Mouse (Mus musculus) intestine, embryonic 15.5 days (tissue): ENCODE data around the gene Atf7. TPM values are rescaled to one million over a fixed set of nuclear protein-coding genes. Genes with fewer than 3 reads are reported as not detected.
"Not testable (repeated sequence)": the region's sequence is repeated elsewhere in the genome, so short reads cannot be mapped to it uniquely, and the experiment has no call there.

Experiments used
- ATAC-seq: fragments of 200-750 bp; cut with Nextera tagmentation; 2 replicates; pipeline ENCODE4 v1.8.0; 2017; ENCODE audit warnings: moderate TSS enrichment, moderate library complexity
- H3K27ac ChIP-seq: fragments of 300-500 bp; sonication (generic); 2 replicates; pipeline ENCODE4 v1.5.1; 2015; ENCODE audit warnings: mild to moderate bottlenecking, inconsistent platforms
- H3K27me3 ChIP-seq: fragments of 300-500 bp; sonication (generic); replicated peaks from 2 replicates; pipeline ENCODE4 v1.6.1; 2015; ENCODE audit warnings: inconsistent platforms
- H3K36me3 ChIP-seq: fragments of 300-500 bp; sonication (generic); 2 replicates; pipeline ENCODE4 v1.6.1; 2015; ENCODE audit warnings: inconsistent platforms
- H3K4me1 ChIP-seq: fragments of 300-500 bp; sonication (generic); replicated peaks from 2 replicates; pipeline ENCODE4 v1.6.1; 2015; ENCODE audit warnings: inconsistent platforms
- H3K4me2 ChIP-seq: fragments of 300-500 bp; sonication (generic); replicated peaks from 2 replicates; pipeline ENCODE4 v1.6.1; 2015; ENCODE audit warnings: mild to moderate bottlenecking, inconsistent platforms
- H3K4me3 ChIP-seq: fragments of 300-500 bp; sonication (generic); replicated peaks from 2 replicates; pipeline ENCODE4 v1.5.1; 2015; ENCODE audit warnings: inconsistent platforms
- H3K9ac ChIP-seq: fragments of 300-500 bp; sonication (generic); 2 replicates; pipeline ENCODE4 v1.6.1; 2015; ENCODE audit warnings: inconsistent platforms
- H3K9me3 ChIP-seq: fragments of 300-500 bp; sonication (generic); 2 replicates; pipeline ENCODE4 v1.6.1; 2016; ENCODE audit warnings: inconsistent platforms
- WGBS: fragments of 180-500 bp; shearing (Covaris S2); methylation state at CpG from one replicate; pipeline ENCODE4 v1.1.7; 2015; 5-methylcytosine and 5-hydroxymethylcytosine counted together
- polyA plus RNA-seq: library from polyadenylated mRNA; unstranded; fragments of >200 nt; fragmentation: Nextera tagmentation; extraction: Ambion mirVana; gene quantifications from 2 replicates; pipeline ENCODE4 v1.2.1, GENCODE M21; 2015

Atf7 gene
- polyA plus RNA-seq, 1 experiment from 2014 or later, result 25.9 TPM

- Histone ChIP-seq H3K4me3 (no peak overlapping the region), H3K9me3 (no peaks in the 10 kb centered on the region), H3K4me2 (0 out of 2 replicates have a peak overlapping the region, but pooled peaks have one; percentile 2), H3K27ac (peak overlapping the region; percentile 93), H3K36me3 (no peaks in the 10 kb centered on the region), H3K27me3 (no peaks in the 10 kb centered on the region), H3K4me1 (peaks cover 23% of the 10 kb centered on the region), H3K9ac (no peak overlapping the region)
- 2% methylated on average over 4 of the region's 4 CpGs for WGBS
- ATAC-seq, result peak; percentile 87
Observed at GRCm38 (mm10) chr15:102656658-102657057, 31.4 kb upstream of the Atf7 start.

DNA sequence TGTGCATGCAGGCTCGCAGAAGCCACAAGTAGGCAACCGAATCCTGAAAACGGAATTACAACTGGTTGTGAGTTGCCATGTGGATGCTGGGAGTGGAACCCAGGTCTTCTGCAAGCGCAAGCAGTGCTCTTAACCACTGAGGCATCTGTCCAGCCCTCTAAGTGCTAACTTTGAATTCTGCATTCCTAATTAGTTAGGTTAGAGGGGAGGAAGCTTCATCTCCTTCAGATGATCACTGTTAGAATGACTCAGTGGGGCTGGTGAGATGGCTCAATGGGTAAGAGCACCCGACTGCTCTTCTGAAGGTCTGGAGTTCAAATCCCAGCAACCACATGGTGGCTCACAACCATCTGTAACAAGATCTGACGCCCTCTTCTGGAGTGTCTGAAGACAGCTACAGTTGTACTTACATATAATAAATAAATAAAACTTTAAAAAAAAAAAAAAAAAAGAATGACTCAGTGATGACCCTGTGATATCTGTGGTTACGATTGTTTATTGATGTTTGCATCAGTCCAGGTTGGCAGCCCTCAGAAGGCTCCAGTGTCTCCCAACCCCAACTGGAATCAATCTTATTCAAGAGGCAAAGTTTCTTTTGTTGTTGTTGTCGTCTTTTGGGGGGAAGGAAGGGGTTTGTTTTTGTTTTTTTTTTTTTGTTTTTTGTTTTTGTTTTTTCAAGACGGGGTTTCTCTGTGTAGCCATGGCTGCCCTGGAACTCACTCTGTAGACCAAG lies 26.8 kb upstream of the Atf7 start:
- H3K9me3 ChIP-seq, H3K4me2 ChIP-seq, H3K9ac ChIP-seq, ATAC-seq, H3K4me3 ChIP-seq, H3K27me3 ChIP-seq, H3K36me3 ChIP-seq, H3K27ac ChIP-seq: not testable (repeated sequence)
- H3K4me1 ChIP-seq, result peaks cover 11% of the 10 kb centered on the region
- 84% methylated on average over 9 of the region's 9 CpGs for WGBS

DNA sequence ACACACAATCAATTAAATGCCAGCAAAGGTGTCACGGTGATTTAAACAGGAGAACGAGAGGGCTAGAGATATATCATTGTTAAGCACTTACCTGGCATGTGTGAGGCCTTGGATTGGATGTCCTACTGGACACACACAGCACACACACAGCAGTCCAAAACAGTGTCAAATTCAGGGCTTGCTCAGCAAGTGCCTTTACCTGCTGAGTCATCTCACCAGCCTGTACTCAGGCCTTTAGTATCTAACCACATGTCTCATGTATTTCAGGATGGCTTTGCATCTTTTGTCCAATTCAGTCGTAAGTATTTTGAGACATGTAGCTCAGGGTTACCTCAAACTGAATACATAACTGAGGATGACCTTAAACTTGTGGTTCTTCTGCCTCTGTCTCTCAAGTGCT lies 25.8 kb upstream of the Atf7 start:
- no peaks in the 10 kb centered on the region for H3K9me3 ChIP-seq
- 84% methylated on average over 3 of the region's 3 CpGs for WGBS
- H3K9ac ChIP-seq, result no peak overlapping the region
- no peak for ATAC-seq
- no peak overlapping the region for H3K4me2 ChIP-seq
- peaks cover 3% of the 10 kb centered on the region; the same call in 1 of the 2 replicates for H3K4me1 ChIP-seq
- no peaks in the 10 kb centered on the region for H3K36me3 ChIP-seq
- no peak overlapping the region for H3K27ac ChIP-seq
- no peaks in the 10 kb centered on the region for H3K27me3 ChIP-seq
- H3K4me3 ChIP-seq, result no peak overlapping the region

DNA sequence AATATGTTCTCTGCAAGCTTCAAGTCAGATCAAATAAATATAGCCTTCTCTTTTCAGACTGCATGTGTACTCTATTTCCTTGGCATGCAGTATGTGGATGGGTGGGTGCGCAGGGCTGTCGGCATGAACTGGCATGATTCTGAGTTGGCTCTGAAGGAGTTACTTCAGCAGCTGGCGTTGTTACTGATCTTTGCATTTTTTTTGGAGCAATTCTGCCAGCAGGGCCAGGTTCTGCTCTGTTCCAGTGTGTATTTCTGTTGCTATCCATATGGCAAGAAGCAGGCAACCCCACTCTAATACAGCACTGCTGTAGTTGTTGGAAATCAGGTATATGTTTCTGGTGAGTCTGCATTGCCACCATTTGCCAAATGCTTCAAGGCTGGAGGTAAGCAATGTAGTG lies 10.6 kb upstream of the Atf7 start:
- H3K9me3 ChIP-seq, result no peaks in the 10 kb centered on the region
- WGBS, result 71% methylated on average over 3 of the region's 3 CpGs
- H3K27ac ChIP-seq, result no peak overlapping the region
- H3K4me2 ChIP-seq, result no peak overlapping the region
- H3K4me1 ChIP-seq, result no peaks in the 10 kb centered on the region
- no peak for ATAC-seq
- no peak overlapping the region for H3K9ac ChIP-seq
- H3K4me3 ChIP-seq, result no peak overlapping the region
- H3K36me3 ChIP-seq, result no peaks in the 10 kb centered on the region
- H3K27me3 ChIP-seq, result no peaks in the 10 kb centered on the region

DNA sequence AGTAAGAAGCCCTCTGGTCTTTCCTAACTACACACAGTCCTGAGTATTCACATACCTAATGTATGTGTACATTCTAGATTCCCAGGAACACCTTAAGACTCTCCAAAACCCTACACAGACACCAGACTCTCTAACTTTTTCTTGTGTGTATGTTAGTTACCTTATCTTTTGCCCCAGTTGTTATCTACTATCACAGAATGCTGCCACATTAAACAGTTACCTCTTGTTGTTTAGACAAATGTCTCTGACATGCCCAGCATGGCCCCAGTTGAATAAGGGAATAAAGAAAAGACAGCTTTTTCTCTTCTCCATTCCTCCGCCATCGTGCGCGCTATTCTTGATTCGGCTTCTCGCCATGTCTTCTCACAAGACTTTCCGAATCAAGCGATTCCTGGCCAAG lies 9.4 kb upstream of the Atf7 start:
- Histone ChIP-seq H3K9ac (no peak overlapping the region), H3K27ac (no peak overlapping the region), H3K36me3 (no peaks in the 10 kb centered on the region), H3K4me3 (no peak overlapping the region), H3K9me3 (no peaks in the 10 kb centered on the region), H3K27me3 (no peaks in the 10 kb centered on the region), H3K4me1 (no peaks in the 10 kb centered on the region), H3K4me2 (no peak overlapping the region)
- ATAC-seq, result no peak
- WGBS, result 93% methylated on average over 8 of the region's 8 CpGs

DNA sequence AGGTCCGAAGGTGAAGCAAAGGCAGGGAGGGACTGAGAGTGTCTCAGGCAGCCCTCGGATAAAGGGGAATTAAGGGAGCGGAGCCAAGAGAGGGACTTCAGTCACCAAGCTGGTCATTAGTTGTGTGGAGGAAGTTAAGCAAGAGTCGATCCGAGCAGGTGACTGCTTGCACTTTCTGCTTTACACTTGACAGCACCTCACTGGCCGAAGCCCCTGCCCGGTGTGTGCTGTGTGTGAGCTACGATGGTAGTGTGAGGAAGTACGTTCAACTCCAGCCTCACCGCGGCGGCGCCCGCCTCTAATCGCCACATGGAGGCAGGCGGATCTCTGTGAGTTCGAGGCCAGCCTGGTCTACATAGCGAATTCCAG lies 407 bp upstream of the Atf7 start:
- H3K27me3 ChIP-seq, result no peaks in the 10 kb centered on the region
- H3K4me1 ChIP-seq, result peaks cover 4% of the 10 kb centered on the region
- WGBS, result under 1% methylated on average over 18 of the region's 18 CpGs
- H3K9me3 ChIP-seq, result no peaks in the 10 kb centered on the region
- peak overlapping the region; percentile 100 for H3K27ac ChIP-seq
- H3K4me2 ChIP-seq, result peak overlapping the region; percentile 88
- H3K9ac ChIP-seq, result peak overlapping the region; percentile 88
- peak overlapping the region; percentile 66 for H3K4me3 ChIP-seq
- no peaks in the 10 kb centered on the region for H3K36me3 ChIP-seq
- ATAC-seq, result no peak; the same call in 1 of the 2 replicates

DNA sequence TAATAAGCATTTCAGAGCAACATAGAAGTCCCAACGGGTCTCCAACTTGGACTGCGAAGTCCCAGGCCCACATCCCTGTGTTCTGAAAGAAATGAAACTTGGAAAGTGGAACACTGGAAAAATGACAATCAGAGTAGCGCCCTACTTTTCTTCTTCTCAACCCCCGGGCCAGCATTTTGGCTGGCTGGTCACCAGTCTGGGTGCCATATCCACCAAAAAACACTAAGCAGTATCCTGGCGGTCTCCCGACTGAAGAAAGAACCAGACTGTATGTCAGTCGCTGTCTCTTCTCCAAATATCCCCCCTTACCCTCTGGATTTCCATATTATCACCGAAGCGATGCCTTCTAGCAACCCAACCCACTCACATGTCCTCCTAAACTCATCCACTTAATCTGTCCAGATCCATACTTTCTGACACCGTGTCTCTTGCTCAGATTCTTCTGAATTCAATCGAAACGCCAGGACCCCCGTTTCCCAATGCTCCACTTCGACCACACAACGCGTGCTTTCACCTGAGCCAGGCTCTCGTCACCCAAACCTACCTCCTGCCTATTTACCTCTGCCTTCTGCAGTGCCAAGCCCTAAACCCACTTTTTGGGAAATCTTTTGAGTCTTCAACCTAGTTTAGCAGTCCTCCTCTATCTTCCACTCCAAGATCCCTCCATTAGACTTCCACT lies 834 bp downstream of the Atf7 start:
- peak; percentile 0; the same call in 1 of the 2 replicates for ATAC-seq
- Histone ChIP-seq H3K4me1 (peaks cover 4% of the 10 kb centered on the region), H3K4me2 (peak overlapping the region; percentile 88), H3K27ac (peak overlapping the region; percentile 100), H3K27me3 (no peaks in the 10 kb centered on the region), H3K9me3 (no peaks in the 10 kb centered on the region), H3K9ac (peak overlapping the region; percentile 88), H3K36me3 (no peaks in the 10 kb centered on the region), H3K4me3 (peak overlapping the region; percentile 66)
- 3% methylated on average over 17 of the region's 17 CpGs for WGBS

- Histone ChIP-seq H3K27ac (no peak overlapping the region), H3K9ac (no peak overlapping the region), H3K9me3 (no peaks in the 10 kb centered on the region), H3K27me3 (no peaks in the 10 kb centered on the region), H3K36me3 (no peaks in the 10 kb centered on the region), H3K4me3 (no peak overlapping the region), H3K4me2 (no peak overlapping the region), H3K4me1 (peaks cover 4% of the 10 kb centered on the region)
- no peak for ATAC-seq
- 81% methylated on average over 3 of the region's 3 CpGs for WGBS
Observed at GRCm38 (mm10) chr15:102623121-102623520, 2.1 kb downstream of the Atf7 start.

DNA sequence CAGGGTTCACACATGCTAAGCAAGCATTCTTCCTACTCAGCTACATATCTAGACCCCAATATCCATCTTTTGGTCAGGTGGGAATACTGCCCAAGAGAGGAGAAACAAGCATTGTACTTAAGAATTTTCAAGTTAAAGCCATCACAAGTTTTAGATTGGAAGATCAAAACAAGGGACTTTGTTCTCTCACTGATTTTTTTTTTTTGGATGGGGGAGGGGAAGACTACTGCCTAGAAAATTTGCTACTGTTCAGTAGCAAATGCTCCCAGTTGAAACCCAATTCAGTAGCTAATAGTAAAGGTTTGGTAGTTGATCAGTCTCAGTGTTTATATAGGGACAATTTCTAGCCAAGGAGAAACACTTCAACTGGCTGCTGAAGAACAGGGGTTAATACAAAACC lies 2.7 kb downstream of the Atf7 start:
- Histone ChIP-seq H3K4me1 (peaks cover 4% of the 10 kb centered on the region), H3K27me3 (no peaks in the 10 kb centered on the region), H3K4me3 (no peak overlapping the region), H3K27ac (no peak overlapping the region), H3K36me3 (no peaks in the 10 kb centered on the region), H3K4me2 (no peak overlapping the region), H3K9me3 (no peaks in the 10 kb centered on the region), H3K9ac (no peak overlapping the region)
- no peak for ATAC-seq

DNA sequence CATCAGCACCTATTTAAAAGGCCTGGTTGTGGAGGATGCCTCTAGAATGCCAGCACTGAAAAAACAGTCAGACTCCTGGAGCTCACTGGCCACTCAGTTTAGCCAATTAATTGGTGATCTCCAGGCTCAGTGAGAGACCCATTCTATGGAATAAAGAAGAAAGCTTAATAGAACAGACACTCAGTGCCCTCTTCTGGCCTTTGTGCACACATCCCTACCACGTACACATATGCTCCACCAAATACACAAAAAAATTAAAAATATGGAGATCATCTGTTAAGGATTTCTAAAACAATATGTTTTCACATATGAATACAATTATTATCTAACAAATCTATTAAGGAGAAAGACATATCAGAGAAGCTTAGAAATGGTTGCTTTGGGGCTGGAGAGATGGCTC lies 4.5 kb downstream of the Atf7 start:
- WGBS, result 87% methylated on average over 1 of the region's 1 CpGs
- no peak overlapping the region for H3K4me3 ChIP-seq
- ATAC-seq, result no peak

DNA sequence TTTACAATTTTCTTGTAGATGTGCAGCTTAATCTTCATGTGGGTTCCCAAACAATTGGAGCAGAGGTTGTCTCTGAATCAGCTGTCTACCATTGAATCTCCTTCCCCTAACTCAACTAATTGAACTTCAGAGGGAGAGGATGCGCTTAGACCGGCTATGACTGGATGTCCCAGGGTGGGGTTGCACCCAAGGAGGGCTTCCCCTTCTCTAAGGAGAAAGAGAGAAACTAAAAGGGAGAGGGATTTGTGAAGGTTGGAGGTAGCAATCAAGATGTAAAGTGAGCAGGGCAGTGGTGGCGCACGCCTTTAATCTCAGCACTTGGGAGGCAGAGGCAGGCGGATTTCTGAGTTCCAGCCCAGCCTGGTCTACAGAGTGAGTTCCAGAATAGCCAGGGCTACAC lies 5.8 kb downstream of the Atf7 start:
- ATAC-seq, result no peak
- H3K4me1 ChIP-seq, result peaks cover 4% of the 10 kb centered on the region

More for the DNA sequence above, 4.5 kb downstream of the Atf7 start:
- Histone ChIP-seq H3K27ac (no peak overlapping the region), H3K27me3 (no peaks in the 10 kb centered on the region), H3K9ac (no peak overlapping the region), H3K9me3 (no peaks in the 10 kb centered on the region), H3K4me1 (peaks cover 4% of the 10 kb centered on the region), H3K36me3 (no peaks in the 10 kb centered on the region), H3K4me2 (no peak overlapping the region)

GRCm38 (mm10) chr15:102617654-102618053 lies 7.6 kb downstream of the Atf7 start:
- Histone ChIP-seq H3K4me1 (0 out of 2 replicates have a peak, but pooled peaks cover 2% of the 10 kb centered on the region), H3K27ac (no peak overlapping the region), H3K9ac (no peak overlapping the region), H3K36me3 (no peaks in the 10 kb centered on the region), H3K4me3 (no peak overlapping the region), H3K27me3 (no peaks in the 10 kb centered on the region), H3K9me3 (no peaks in the 10 kb centered on the region), H3K4me2 (no peak overlapping the region)
- 96% methylated on average over 1 of the region's 1 CpGs for WGBS
- ATAC-seq, result no peak

More for the DNA sequence above, 5.8 kb downstream of the Atf7 start:
- Histone ChIP-seq H3K9ac (no peak overlapping the region), H3K27me3 (no peaks in the 10 kb centered on the region), H3K27ac (no peak overlapping the region), H3K4me2 (no peak overlapping the region), H3K4me3 (no peak overlapping the region), H3K9me3 (no peaks in the 10 kb centered on the region), H3K36me3 (no peaks in the 10 kb centered on the region)
- WGBS, result 94% methylated on average over 5 of the region's 5 CpGs

DNA sequence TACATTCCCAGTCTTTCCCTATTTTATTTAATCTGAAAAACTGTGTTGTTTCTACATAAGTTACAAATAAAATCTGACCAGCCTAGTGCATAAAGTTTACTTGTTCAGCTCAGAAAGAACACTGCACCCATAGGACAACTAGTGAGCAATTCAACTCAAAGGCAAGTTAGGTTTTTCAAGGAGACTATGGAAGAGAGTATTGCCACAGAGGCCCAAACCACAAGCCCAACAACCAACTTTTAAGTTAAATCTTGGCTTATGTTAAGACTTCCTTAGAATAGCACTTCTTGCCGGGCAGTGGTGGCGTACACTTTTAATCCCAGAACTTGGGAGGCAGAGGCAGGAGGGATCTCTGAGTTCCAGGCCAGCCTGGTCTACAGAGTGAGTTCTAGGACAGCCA lies 9.1 kb downstream of the Atf7 start:
- no peaks in the 10 kb centered on the region for H3K27me3 ChIP-seq
- H3K4me3 ChIP-seq, result no peak overlapping the region
- no peaks in the 10 kb centered on the region for H3K9me3 ChIP-seq
- H3K4me2 ChIP-seq, result no peak overlapping the region
- H3K36me3 ChIP-seq, result no peaks in the 10 kb centered on the region
- whole genome bisulfite sequencing, result 91% methylated on average over 2 of the region's 2 CpGs
- ATAC-seq, result no peak
- no peak overlapping the region for H3K9ac ChIP-seq
- H3K27ac ChIP-seq, result no peak overlapping the region
- H3K4me1 ChIP-seq, result 0 out of 2 replicates have a peak, but pooled peaks cover 2% of the 10 kb centered on the region
